Mouse (Mus musculus) kidney, adult 10 weeks (tissue): ENCODE results near the gene Tmem186. TPM values are rescaled to one million over a fixed set of nuclear protein-coding genes. Genes with fewer than 3 reads are reported as not detected.

Experiments
- polyA plus RNA-seq: library from polyadenylated mRNA; stranded (reverse); fragments of 350-450 nt; fragmentation: Illumina TruSeq; extraction: RNeasy Lipid Tissue Mini Kit (QIAGEN cat#74804); gene quantifications from one replicate; pipeline ENCODE4 v1.2.3, GENCODE M21; 2014; ENCODE audit warnings: low read depth, low replicate concordance

Tmem186 gene
- 7.0 TPM for polyA plus RNA-seq

GRCm38 (mm10) chr16:8637217-8638051 lies at the start of gene Tmem186, which contains the start of gene Pmm2:
Gene Tmem186, minus strand, starts transcription at chr16:8637712.
Gene Pmm2, plus strand, starts transcription at chr16:8637674.

DNA sequence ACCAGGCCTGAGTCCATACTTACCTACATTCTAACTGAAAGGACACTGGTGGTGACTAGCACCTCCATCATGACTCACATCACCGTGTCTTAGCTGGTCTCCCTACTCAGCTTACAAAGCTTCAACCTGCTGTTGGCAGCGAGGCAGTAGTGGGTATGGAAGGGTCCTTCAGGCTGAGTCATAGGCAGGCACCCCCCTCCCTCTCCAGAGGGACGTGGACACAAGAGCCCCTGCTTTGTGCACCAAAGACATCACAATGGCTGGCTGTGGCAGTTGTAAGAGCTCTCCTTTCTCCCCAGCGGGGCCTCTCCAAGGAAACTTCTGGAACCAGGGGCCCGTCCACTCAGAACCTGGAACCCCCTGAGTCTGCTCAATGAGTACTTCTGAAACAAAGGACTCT lies 43.0 kb upstream of the Tmem186 start, which contains the start of gene Gm5767:
Gm5767 (plus strand) TSS at position 301 of the 400 bp plus-strand sequence.

DNA sequence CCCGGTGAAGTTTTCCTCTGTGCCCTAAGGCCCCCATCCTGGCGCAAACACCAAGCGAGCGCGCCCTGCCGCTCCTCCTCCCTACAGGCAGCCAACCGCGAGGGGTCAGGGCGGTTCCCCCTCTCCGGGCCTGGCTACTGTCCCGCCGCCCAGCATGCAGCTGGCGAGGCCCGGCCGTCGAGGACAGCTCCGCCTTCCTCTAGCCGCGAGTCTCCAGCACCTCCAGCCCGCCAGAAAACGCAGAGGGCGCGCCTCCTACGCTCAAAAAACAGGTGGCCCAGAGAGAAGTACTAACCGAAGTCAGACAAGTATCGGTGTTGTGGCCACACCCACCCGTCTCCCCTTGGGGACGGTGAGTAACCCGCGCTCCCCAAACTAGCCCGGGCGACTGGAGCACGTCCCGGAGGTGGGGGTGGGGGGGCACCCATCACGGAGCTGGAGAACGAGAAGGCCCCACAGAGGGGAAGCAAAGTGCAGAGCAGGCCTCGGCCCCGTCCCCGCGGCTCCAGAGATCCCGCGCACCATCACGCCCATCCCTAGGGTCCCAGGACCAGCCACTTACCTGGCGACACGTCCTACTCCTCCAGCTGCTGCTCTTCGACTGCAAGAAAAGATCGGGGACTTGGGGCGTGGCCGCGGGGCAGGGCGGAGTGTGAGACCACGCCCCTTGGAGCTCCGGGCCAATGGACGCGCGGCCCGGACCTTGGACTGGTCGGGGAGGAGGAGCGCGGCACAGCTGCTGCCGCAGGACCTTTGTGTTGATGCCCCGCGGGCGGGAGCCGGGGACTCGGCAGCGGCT lies 34.2 kb upstream of the Tmem186 start, which contains the start of gene Carhsp1:
Carhsp1 (minus strand) TSS at position 605 of the 799 bp plus-strand sequence.

Other genes with a start within 250 kb of the Tmem186 start
- not detected for gene Tmem114, start 212.6 kb downstream of the Tmem186 start, polyA plus RNA-seq
- 1.1 TPM for gene Mettl22, start 166.9 kb downstream of the Tmem186 start, polyA plus RNA-seq
- 220 TPM for gene Abat, start 124.3 kb downstream of the Tmem186 start, polyA plus RNA-seq
- gene Pmm2, start within 50 bp of the Tmem186 start, polyA plus RNA-seq = 124 TPM
- gene Carhsp1, start 34.4 kb upstream of the Tmem186 start, polyA plus RNA-seq = 13.4 TPM
- gene Gm5767, start 43.1 kb upstream of the Tmem186 start, polyA plus RNA-seq = not detected
- 138 TPM for gene Usp7, start 154.6 kb upstream of the Tmem186 start, polyA plus RNA-seq
- gene 1810013L24Rik, start 192.4 kb upstream of the Tmem186 start, polyA plus RNA-seq = 122 TPM